Mouse (Mus musculus) C2C12 (cell line): ENCODE data around the gene Tfap2d. TPM values are rescaled to one million over a fixed set of nuclear protein-coding genes. Genes with fewer than 3 reads are reported as not detected.

Experiments used
- H3K27me3 ChIP-seq: one replicate; pipeline ENCODE4 v1.6.1; 2011; ENCODE audit not compliant: control insufficient read depth, insufficient read depth, insufficient read length
- H3K36me3 ChIP-seq: one replicate; pipeline ENCODE4 v1.6.1; 2011; ENCODE audit not compliant: control insufficient read depth, insufficient read depth
- H3K4me3 ChIP-seq: one replicate; pipeline ENCODE4 v1.5.1; 2011; ENCODE audit warnings: mild to moderate bottlenecking, control low read depth; ENCODE audit not compliant: poor library complexity, insufficient read depth, severe bottlenecking
- H3K79me2 ChIP-seq: one replicate; pipeline ENCODE4 v1.6.1; 2011; ENCODE audit not compliant: control insufficient read depth, insufficient read depth
- H3K79me3 ChIP-seq: one replicate; pipeline ENCODE4 v1.6.1; 2011; ENCODE audit warnings: low read depth, control low read depth
- H3ac ChIP-seq: one replicate; pipeline ENCODE3; 2011; ENCODE audit warnings: low read depth; ENCODE audit not compliant: control insufficient read depth, insufficient read length
- CEBPB ChIP-seq: IDR thresholded peaks from one replicate; pipeline ENCODE4 v1.6.1; 2011; ENCODE audit warnings: low read depth, mild to moderate bottlenecking, control low read depth, moderate library complexity
- CTCF ChIP-seq: IDR thresholded peaks from one replicate; pipeline ENCODE4 v1.5.1; 2011; ENCODE audit not compliant: control insufficient read depth, insufficient read depth, insufficient read length
- FOSL1 ChIP-seq: IDR thresholded peaks from one replicate; pipeline ENCODE4 v1.8.0; 2011; ENCODE audit warnings: mild to moderate bottlenecking, low read length; ENCODE audit not compliant: poor library complexity, insufficient read depth, severe bottlenecking
- MAX ChIP-seq: IDR thresholded peaks from one replicate; pipeline ENCODE4 v1.6.1; 2011; ENCODE audit warnings: mild to moderate bottlenecking, control low read depth
- MYOD1 ChIP-seq: IDR thresholded peaks from one replicate; pipeline ENCODE4 v1.6.1; 2011; ENCODE audit warnings: low read depth; ENCODE audit not compliant: control insufficient read depth, insufficient read length
- MYOG ChIP-seq: IDR thresholded peaks from one replicate; pipeline ENCODE4 v1.6.1; 2011; ENCODE audit not compliant: control insufficient read depth, insufficient read length; ENCODE audit errors: extremely low read depth
- USF1 ChIP-seq: IDR thresholded peaks from one replicate; pipeline ENCODE4 v1.6.1; 2011; ENCODE audit warnings: low read depth, mild to moderate bottlenecking, control low read depth, moderate library complexity
- polyA plus RNA-seq: library from polyadenylated mRNA; unstranded; fragments of >200 nt; fragmentation: generic; extraction: Trizol; gene quantifications from one replicate; pipeline ENCODE4 v1.2.1, GENCODE M21; 2012; ENCODE audit warnings: missing spikeins

The Tfap2d gene
- polyA plus RNA-seq, 1 experiment, result not detected

DNA sequence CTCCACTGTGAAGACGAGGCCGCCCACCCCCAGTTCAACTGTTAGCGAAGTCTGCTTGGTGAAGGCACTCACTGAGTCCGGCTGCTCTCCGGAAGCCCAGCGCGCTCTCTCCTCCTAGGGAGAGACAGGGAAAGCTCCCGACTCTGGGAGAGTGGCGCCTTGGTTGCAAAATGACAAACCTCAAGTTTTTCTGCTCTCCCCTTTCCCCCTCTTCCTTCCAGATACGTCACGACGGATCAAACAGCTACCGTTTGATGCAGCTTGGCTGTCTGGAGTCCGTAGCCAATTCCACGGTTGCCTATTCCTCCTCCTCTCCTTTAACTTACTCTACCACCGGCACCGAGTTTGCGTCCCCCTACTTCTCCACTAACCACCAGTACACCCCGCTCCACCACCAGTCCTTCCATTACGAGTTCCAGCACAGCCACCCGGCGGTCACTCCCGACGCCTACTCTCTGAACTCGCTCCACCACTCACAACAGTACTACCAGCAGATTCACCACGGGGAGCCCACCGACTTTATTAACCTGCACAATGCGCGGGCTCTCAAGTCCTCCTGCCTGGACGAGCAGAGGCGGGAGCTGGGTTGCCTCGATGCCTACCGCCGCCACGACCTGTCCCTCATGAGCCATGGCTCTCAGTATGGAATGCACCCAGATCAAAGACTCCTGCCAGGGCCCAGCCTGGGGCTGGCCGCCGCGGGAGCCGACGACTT, 1.5 kb downstream of the Tfap2d start:
- TF ChIP-seq CTCF (no peak), MAX (no peak), FOSL1 (no peak)
- Histone ChIP-seq H3K4me3 (no peak overlapping the region), H3ac (no peak overlapping the region), H3K79me2 (no peaks in the 10 kb centered on the region), H3K79me3 (no peaks in the 10 kb centered on the region), H3K36me3 (no peaks in the 10 kb centered on the region), H3K27me3 (no peaks in the 10 kb centered on the region)

DNA sequence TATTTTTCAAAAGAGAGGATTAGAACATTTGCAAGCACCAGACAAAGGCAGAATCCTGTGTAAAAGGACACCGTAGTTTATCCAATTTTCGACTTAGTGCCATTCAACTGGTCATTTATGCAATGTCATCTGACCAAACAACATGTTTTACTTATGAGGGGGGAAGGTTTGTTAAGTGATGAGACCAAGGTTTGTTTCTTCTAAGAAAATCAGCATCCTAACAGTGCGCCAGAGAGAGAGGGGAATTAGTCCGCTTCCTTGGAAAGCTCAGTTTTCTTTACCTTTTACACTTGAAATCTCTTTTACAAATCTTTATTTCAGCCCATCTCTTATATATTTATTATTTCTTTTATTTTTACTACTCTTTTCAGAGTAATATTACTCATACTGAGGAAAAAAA, 3.6 kb downstream of the Tfap2d start:
- Histone ChIP-seq H3ac (no peak overlapping the region), H3K79me2 (no peaks in the 10 kb centered on the region), H3K36me3 (no peaks in the 10 kb centered on the region), H3K79me3 (no peaks in the 10 kb centered on the region), H3K27me3 (no peaks in the 10 kb centered on the region), H3K4me3 (no peak overlapping the region)
- TF ChIP-seq MYOD1, result no peak
- no peak for TF ChIP-seq USF1
- TF ChIP-seq CEBPB, result no peak
- TF ChIP-seq FOSL1, result no peak
- TF ChIP-seq MYOG, result no peak
- no peak for TF ChIP-seq CTCF
- no peak for TF ChIP-seq MAX

DNA sequence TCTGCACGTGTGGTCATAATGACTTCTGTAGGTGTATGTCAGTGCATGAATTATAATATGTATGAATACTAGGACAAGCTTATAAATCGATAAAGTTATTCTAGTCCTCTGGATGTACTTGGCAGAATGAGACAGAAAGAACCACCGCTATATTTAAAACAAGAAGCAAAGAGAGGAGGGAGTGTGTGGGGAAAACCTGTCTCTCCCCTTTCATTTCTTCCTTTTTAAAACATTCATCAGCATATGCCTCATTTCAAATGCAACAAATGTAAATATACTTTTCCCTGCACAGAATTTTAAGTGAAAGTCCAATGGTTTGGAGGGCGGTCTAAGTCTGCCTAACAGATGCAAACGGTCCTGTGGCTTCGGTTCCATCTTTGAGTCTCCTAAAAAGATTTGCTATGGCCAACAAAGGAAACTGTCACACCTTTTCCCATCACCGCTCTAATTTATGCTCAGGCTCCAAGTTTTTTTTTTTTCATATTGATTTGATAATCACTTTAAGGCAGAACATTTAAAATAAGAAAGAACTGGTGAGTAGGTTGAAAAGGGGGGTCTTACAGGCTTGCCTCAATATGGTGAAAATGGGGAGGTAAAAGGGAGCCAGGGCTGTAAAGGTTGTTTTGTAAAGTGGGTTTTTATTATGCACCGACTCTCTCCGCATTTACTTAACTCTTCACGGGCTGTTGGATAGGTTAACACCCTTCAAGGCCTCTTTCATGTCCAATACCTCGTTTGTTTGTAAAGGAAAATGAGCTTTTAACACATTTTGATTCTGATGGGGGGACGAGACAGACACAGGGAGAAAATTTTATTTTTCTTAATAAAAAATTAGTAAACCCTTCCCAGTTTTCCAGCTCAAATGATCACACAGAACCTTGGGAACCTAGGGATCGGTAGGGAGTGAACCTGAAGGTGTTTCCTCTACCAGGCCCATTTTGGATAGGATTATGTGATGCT, 4.3 kb downstream of the Tfap2d start:
- no peak overlapping the region for H3ac ChIP-seq
- TF ChIP-seq CEBPB, result no peak
- TF ChIP-seq MYOD1, result no peak
- no peak for TF ChIP-seq USF1
- no peak for TF ChIP-seq FOSL1
- no peak for TF ChIP-seq MAX
- TF ChIP-seq MYOG, result no peak
- no peak for TF ChIP-seq CTCF
- H3K36me3 ChIP-seq, result no peaks in the 10 kb centered on the region
- no peak overlapping the region for H3K4me3 ChIP-seq
- H3K79me3 ChIP-seq, result no peaks in the 10 kb centered on the region
- H3K79me2 ChIP-seq, result no peaks in the 10 kb centered on the region
- no peaks in the 10 kb centered on the region for H3K27me3 ChIP-seq

DNA sequence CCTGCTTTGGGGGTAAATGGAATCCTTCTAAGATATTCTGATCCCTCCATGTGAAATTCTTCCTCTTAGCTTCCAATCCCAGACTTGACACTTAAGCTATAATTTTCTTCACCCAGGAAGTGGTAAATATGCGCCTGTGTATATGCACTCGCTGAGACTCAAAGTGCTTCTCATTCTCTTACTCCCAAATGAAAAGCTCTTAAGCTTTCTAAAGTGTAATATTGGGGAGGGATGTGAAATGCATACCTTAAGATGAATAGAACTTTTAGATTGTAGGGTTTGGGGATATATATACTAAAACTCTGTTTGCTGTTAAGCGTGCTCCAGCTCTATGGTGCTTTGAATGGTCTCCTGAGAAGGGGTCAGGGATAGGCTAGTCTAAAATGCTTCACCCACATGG, 5.0 kb downstream of the Tfap2d start:
- H3K36me3 ChIP-seq, result no peaks in the 10 kb centered on the region
- H3K4me3 ChIP-seq, result no peak overlapping the region
- H3K27me3 ChIP-seq, result no peaks in the 10 kb centered on the region

DNA sequence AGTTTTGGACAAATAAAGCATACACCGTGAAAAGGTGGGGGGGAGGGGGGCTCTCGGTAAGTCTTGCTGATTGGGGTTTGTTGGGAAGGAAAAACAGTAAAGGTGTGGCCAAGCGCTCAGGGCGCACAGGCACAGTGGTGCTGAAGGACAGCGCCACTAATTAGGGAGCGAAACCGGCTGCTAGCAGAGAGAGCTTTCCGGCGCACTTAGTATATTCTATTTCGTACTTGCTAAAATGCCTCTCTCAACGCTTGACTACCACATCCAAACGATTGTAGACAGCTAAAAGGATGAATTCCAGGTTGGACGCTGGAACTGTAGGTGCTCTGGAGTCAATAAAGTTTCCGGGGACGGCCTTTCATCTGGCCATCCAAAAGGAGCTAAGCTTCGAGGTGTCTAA, 6.9 kb downstream of the Tfap2d start:
- Histone ChIP-seq H3K36me3 (no peaks in the 10 kb centered on the region), H3K79me2 (no peaks in the 10 kb centered on the region), H3K27me3 (no peaks in the 10 kb centered on the region), H3K79me3 (no peaks in the 10 kb centered on the region), H3K4me3 (no peak overlapping the region), H3ac (no peak overlapping the region)
- TF ChIP-seq USF1 (no peak), CTCF (no peak), MAX (no peak), CEBPB (no peak), MYOD1 (no peak), FOSL1 (no peak)

More for the DNA sequence above, 5.0 kb downstream of the Tfap2d start:
- TF ChIP-seq FOSL1 (no peak), USF1 (no peak), CTCF (no peak), MAX (no peak)
- Histone ChIP-seq H3K79me2 (no peaks in the 10 kb centered on the region), H3K79me3 (no peaks in the 10 kb centered on the region), H3ac (no peak overlapping the region)
